Mouse (Mus musculus) cortical plate, adult 2 months (tissue): Measurements from ENCODE around the gene Crtac1. TPM values are rescaled to one million over a fixed set of nuclear protein-coding genes. Genes with fewer than 3 reads are reported as not detected.

ENCODE experiments used
- H3K27ac ChIP-seq: fragments of 200-500 bp; 2 replicates; pipeline ENCODE4 v1.5.1; 2012; ENCODE audit warnings: low read length, control low read depth, inconsistent platforms; ENCODE audit not compliant: insufficient read depth
- H3K4me1 ChIP-seq: fragments of 200-500 bp; 2 replicates; pipeline ENCODE4 v1.6.1; 2011; ENCODE audit warnings: low read length; ENCODE audit not compliant: control insufficient read depth, insufficient read depth
- H3K4me3 ChIP-seq: fragments of 200-500 bp; 2 replicates; pipeline ENCODE4 v1.5.1; 2011; ENCODE audit warnings: mild to moderate bottlenecking, low read length, control low read depth; ENCODE audit not compliant: insufficient read depth
- CTCF ChIP-seq: fragments of 200-500 bp; IDR thresholded peaks from 2 replicates; pipeline ENCODE4 v1.5.1; 2011; ENCODE audit warnings: mild to moderate bottlenecking, control low read depth, low read length; ENCODE audit not compliant: insufficient read depth; ENCODE audit errors: extremely low read depth
- POLR2A ChIP-seq: fragments of 200-500 bp; IDR thresholded peaks from 2 replicates; pipeline ENCODE4 v1.6.1; 2011; ENCODE audit warnings: mild to moderate bottlenecking, low read length, control low read depth; ENCODE audit not compliant: insufficient read depth; ENCODE audit errors: extremely low read depth
- polyA plus RNA-seq: library from polyadenylated mRNA; depleted of rRNA; stranded (reverse); fragments of >200 nt; gene quantifications from 2 replicates; pipeline ENCODE4 v1.2.3, GENCODE M21; 2012

The Crtac1 gene
- polyA plus RNA-seq, 1 experiment: 48.1 TPM

DNA sequence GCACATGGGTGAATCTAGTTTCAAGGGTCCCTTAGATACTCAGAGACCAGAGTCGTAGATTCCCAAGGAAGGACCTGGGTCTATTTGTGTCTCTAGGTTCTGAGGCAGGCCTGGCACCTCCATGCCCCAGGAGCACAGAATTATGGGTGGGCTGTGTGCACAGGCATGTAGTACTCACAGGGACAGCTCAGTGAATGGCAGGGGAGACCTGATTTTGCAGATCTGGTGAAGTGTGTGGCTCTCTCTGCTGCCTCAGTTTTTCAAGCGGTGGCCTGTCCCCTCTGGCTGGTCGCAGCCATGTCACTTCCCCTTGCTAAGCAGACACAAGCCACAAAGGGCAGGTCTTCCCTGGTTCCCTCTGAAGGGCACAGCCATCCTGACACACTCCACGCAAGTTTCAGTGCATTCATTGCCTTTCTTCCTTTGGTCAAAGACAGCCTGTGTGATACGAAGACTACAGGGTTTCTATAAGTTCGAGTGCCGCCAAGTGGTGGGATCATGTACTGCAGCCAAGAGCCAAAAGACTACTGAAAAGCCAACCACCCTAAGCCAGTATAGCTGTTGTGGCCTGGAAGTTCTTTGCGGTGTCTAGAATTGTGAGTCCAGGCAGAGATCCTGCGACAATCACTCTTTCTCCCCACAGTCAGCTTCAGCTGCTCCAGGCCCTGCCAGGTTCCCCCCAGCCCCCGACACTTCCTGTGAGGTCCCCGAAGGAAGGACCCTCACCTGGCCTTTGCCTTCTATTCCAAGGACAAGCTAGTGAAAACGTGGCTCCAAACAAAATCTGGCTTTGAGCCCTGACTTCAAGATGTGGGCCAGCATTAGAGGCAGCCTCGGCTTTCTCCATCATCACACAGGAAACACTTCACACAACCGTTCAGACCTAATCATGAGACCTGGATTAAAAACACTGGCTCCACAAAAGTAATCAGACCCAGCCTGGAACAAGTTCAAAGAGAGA, 159.3 kb downstream of the Crtac1 start:
- no peak overlapping the region for H3K27ac ChIP-seq
- no peaks in the 10 kb centered on the region for H3K4me1 ChIP-seq
- TF ChIP-seq CTCF (peak; percentile 97), POLR2A (no peak)
- H3K4me3 ChIP-seq: no peak overlapping the region

DNA sequence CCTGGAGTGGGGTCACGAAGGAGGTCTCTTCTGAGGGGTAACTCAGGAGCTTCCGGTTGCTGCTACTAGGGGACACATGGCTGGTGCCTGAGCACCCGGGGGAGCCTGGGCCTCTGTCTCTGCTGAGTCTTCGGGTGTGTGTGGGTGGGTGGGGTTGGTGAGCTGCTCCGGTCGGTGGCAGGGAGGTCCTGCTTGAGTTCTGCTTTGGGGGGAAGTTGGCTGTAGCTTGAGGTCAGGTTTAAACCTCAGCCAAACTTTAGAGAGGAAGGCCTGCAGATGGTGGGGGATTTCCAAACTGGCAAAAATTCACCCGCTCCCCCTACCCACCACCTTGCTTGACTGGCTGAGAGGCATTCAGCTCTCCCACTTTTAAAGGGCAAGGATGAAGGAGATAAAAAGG, 160.4 kb downstream of the Crtac1 start:
- H3K4me1 ChIP-seq: no peaks in the 10 kb centered on the region
- no peak overlapping the region for H3K4me3 ChIP-seq
- TF ChIP-seq POLR2A: no peak
- no peak for TF ChIP-seq CTCF
- H3K27ac ChIP-seq: no peak overlapping the region

DNA sequence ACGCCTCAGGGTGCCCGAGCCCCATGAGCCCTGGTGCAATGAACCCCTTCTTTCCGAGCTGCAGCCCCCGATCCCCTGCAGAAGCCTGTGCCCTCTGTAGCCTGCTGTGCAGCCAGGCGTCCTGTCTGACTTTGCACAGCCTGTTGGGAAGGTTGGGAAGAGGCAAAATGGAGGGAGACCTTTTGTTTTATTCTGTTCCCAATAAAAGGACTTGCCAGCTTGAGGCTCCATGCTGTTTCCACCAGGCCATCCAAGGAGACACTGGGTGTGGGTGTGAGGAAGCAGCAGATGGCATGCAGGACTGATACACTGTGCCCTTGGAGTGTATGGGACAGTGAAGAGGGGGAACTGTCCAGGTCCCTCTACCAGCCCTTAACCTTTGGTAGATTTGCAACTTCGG, 161.5 kb downstream of the Crtac1 start:
- H3K27ac ChIP-seq: no peak overlapping the region
- no peak overlapping the region for H3K4me3 ChIP-seq
- no peak for TF ChIP-seq CTCF
- no peak for TF ChIP-seq POLR2A

DNA sequence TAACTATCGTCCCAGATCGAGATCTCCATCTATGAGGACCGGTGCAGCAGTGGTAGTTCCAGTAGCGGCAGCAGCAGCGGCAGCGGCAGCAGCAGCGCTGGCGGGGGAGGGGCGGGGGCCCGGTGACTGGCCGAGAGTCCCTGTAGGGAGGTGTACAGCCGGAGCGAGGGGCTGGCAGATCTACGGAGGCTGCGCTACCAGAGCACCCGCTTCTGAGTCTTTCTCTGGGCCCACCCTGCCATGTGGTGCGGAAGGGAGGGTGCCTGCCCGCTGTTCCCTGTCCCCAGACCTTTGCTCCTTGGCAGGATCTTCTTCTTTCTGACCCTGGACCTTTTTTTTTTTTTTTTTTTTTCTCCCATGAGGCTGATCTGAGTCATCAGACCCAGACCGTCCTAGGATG, 163.2 kb downstream of the Crtac1 start:
- Histone ChIP-seq H3K4me3 (no peak overlapping the region), H3K27ac (no peak overlapping the region), H3K4me1 (no peaks in the 10 kb centered on the region)
- TF ChIP-seq POLR2A: no peak
- TF ChIP-seq CTCF: no peak

More for the DNA sequence above, 161.5 kb downstream of the Crtac1 start:
- no peaks in the 10 kb centered on the region for H3K4me1 ChIP-seq

DNA sequence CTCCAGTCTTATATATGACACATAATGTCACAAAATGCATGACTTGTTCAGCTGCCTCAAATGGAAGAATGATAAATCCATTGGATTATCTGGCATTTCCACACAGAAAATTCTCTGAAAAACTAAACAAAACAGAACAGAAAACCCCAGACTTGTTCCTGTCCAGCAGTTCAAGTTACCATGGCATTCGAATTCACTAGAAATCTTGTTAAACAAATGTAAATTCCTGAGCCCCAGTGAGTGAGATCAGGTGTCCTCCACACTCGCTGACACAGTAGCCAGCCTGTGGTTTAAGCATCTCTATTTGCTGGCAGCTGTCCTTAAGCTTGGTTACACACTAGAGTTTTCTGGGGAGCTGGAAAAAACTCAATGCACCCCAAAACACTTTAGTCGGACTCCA, 168.1 kb downstream of the Crtac1 start:
- no peak overlapping the region for H3K4me3 ChIP-seq
- no peak for TF ChIP-seq POLR2A
- TF ChIP-seq CTCF: no peak
- peaks cover 5% of the 10 kb centered on the region for H3K4me1 ChIP-seq
- no peak overlapping the region for H3K27ac ChIP-seq

DNA sequence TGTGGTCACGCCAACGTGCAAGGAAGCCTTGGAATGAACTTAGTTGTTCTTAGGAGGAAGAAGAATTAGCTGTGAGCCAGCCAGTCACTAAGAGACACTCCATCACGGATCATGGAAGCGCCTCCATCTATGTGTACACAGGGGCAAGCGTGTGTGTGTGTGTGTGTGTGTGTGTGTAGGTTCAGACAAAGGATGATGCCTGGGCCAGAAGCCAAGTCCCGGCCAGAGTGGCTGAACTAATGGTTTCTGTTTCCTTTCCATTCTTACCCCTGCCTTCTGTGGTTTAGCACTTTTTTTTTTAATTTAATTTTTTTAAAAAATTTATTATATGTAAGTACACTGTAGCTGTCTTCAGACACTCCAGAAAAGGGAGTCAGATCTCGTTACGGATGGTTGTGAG, 171.1 kb downstream of the Crtac1 start:
- peaks cover 7% of the 10 kb centered on the region for H3K4me1 ChIP-seq
- no peak overlapping the region for H3K4me3 ChIP-seq
- H3K27ac ChIP-seq: no peak overlapping the region
- TF ChIP-seq POLR2A (no peak), CTCF (no peak)

DNA sequence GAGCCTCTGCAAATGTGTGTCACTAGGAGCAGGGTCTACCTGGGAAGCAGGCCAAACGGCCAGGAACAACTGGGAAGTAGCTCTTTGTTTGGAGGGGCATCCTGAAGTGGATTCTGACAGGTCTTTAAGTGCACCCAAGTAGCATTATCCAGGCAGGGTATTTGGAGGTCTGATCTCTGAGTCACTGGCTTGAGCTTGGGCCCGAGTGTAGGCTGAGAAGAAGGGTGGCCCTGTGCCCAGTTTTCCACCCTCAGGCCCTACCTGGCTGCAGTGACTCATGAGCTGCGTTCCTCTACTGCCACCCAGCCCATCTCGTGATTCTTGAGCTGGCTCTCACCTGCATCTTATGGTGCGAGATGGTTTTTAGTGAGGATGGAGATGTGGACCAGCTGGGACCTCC, 173.0 kb downstream of the Crtac1 start:
- TF ChIP-seq POLR2A (no peak), CTCF (no peak)
- Histone ChIP-seq H3K27ac (no peak overlapping the region), H3K4me3 (peak overlapping the region; percentile 6), H3K4me1 (peaks cover 11% of the 10 kb centered on the region)

DNA sequence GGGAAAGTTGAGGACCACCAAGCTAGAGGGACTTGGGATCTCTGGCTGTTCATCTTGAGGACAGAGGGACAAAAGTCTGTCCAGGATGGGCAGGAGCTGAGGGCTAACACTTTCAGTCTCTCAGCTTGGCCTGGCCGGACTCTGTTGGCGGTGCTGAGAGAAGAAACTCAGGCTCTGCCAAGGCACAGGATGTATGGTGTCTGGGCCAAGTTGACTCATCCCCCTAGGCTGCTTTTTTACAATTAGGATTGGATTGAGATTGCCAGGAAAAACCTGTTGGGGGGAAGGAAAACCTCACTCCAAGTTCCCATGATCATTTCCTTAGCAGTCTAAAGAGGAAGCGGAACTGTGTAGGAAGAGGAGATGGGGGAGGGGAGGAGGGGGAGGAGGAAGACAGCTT, 173.6 kb downstream of the Crtac1 start:
- TF ChIP-seq CTCF (no peak), POLR2A (no peak)
- Histone ChIP-seq H3K4me1 (peaks cover 11% of the 10 kb centered on the region), H3K27ac (no peak overlapping the region), H3K4me3 (peak overlapping the region; percentile 6)

DNA sequence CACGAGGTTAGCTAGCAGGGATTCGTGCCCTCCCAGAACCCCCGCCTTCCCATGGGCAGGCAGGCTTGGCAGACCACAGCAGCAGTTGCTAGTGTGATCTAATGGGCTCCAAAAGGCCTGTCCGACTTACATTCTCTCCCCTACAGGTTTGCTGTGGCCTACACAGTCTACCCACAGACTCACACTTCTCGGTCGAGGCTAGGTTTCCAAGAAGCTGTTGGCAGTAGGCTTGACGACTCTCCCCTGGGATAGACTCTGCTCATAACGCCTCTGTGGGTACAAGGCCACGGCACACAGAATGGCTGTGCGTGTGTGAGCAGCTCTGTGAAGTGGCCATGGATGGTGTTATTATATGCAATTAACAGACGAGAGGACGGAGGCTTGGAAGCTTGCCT, 174.3 kb downstream of the Crtac1 start:
- TF ChIP-seq CTCF (no peak), POLR2A (no peak)
- H3K27ac ChIP-seq: no peak overlapping the region

More for the DNA sequence above, 174.3 kb downstream of the Crtac1 start:
- Histone ChIP-seq H3K4me3 (peak overlapping the region; percentile 54), H3K4me1 (peaks cover 11% of the 10 kb centered on the region)
